Mouse (Mus musculus) megakaryocyte, embryonic 14.5 days (primary cell): Measurements from ENCODE around the gene Faap100.

Experiments used
- FLI1 ChIP-seq: IDR thresholded peaks from 2 replicates; pipeline ENCODE4 v1.6.1; 2012; ENCODE audit warnings: low read length, inconsistent platforms, mixed read lengths
- GATA1 ChIP-seq: IDR thresholded peaks from 3 replicates; pipeline ENCODE4 v1.6.1; 2012; ENCODE audit warnings: mixed read lengths, low read length, inconsistent platforms, borderline replicate concordance

DNA sequence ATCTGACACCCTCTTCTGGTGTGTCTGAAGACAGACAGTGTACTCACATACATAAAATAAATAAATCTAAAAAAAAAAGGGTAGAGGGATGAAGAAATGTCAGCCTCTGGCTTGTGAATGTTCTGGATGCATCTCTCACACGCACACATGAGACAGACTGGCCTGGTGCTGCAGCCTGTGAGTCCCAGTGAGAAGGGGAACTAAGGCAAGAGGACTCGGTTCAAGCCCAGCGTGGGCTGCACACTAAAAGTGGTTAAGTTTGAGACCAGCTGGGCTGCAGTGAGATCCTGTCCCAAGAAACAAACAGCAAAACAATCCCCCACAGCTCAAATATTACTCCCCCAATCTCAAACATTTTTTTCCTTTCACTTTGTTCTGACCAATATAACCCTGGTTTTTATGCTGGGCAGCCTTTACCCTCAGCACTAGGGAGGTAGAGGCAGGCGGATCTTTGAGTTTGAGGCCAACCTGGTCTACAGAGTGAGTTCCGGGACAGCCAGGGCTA lies 35.9 kb downstream of the Faap100 start:
- TF ChIP-seq GATA1 = no peak
- TF ChIP-seq FLI1 = no peak
